8 mouse cellular contexts compared by ENCODE assay signal in genomic region chr14:21989291-21989913, GRCm38 (mm10). TPM values are rescaled to one million over a fixed set of nuclear protein-coding genes. Genes with fewer than 3 reads are reported as not detected.
DNase-seq lines count a peak whose midpoint lies in the region; ATAC-seq and TF ChIP-seq lines count a peak whose summit lies in the region.

Zfp503 (minus strand) TSS chr14:21989601.

- under 1% methylated on average over 37 of the region's 37 CpGs for WGBS in heart, embryonic 10.5 days
- WGBS in kidney, embryonic 14.5 days: under 1% methylated on average over 36 of the region's 37 CpGs
- under 1% methylated on average over 29 of the region's 37 CpGs for WGBS in lung, postnatal 0 days

- peak within 1 kb of the TSS; percentile 88 for H3K27ac ChIP-seq in heart, embryonic 10.5 days
- H3K27ac ChIP-seq in kidney, embryonic 14.5 days (ENCODE audit: low read depth, low read length): peak within 1 kb of the TSS; percentile 98
- peak within 1 kb of the TSS; percentile 98 for H3K27ac ChIP-seq in lung, postnatal 0 days (ENCODE audit: low read length)

- TF ChIP-seq EP300 in lung, postnatal 0 days (IDR thresholded peaks at IDR 0.05): 0 out of 2 replicates have a peak, but pooled peaks have one; percentile 30

- no peaks in the 10 kb centered on the region for H3K9me3 ChIP-seq in heart, embryonic 10.5 days
- H3K9me3 ChIP-seq in kidney, embryonic 14.5 days (ENCODE audit: control insufficient read depth, low read length): no peaks in the 10 kb centered on the region
- H3K9me3 ChIP-seq in lung, postnatal 0 days (ENCODE audit: low read length): no peaks in the 10 kb centered on the region

- TF ChIP-seq CTCF in lung, postnatal 0 days (IDR thresholded peaks at IDR 0.05): peak; percentile 62

- H3K9ac ChIP-seq in kidney, embryonic 14.5 days (ENCODE audit: low read depth, low read length): peak within 1 kb of the TSS; percentile 82
- H3K9ac ChIP-seq in lung, postnatal 0 days (replicated peaks; ENCODE audit: low read depth): peak within 1 kb of the TSS; percentile 46

- peaks cover 62% of the 10 kb centered on the region for H3K27me3 ChIP-seq in heart, embryonic 10.5 days (ENCODE audit: insufficient read depth, poor library complexity, severe bottlenecking)
- no peaks in the 10 kb centered on the region for H3K27me3 ChIP-seq in kidney, embryonic 14.5 days (ENCODE audit: control insufficient read depth, insufficient read depth, low read length)
- H3K27me3 ChIP-seq in lung, postnatal 0 days (replicated peaks; ENCODE audit: insufficient read depth, low read length): no peaks in the 10 kb centered on the region

- H3K36me3 ChIP-seq in heart, embryonic 10.5 days: peaks cover 10% of the 10 kb centered on the region; the same call in 1 of the 2 replicates
- peaks cover 19% of the 10 kb centered on the region for H3K36me3 ChIP-seq in kidney, embryonic 14.5 days (ENCODE audit: control insufficient read depth, insufficient read depth, low read length)
- H3K36me3 ChIP-seq in lung, postnatal 0 days (ENCODE audit: insufficient read depth, low read length): no peaks in the 10 kb centered on the region

- peak; percentile 44 for ATAC-seq in kidney, embryonic 14.5 days (ENCODE audit: low FRiP score, low TSS enrichment)
- ATAC-seq in lung, postnatal 0 days: peak; percentile 7
- no peak for ATAC-seq in frontal cortex, adult (ENCODE audit: low TSS enrichment)

- peak within 1 kb of the TSS; percentile 77 for H3K4me3 ChIP-seq in heart, embryonic 10.5 days
- H3K4me3 ChIP-seq in kidney, embryonic 14.5 days (ENCODE audit: low read length): peak within 1 kb of the TSS; percentile 99
- peak within 1 kb of the TSS; percentile 89 for H3K4me3 ChIP-seq in lung, postnatal 0 days (ENCODE audit: low read depth, low read length)

- peak within 1 kb of the TSS; percentile 75 for H3K4me2 ChIP-seq in kidney, embryonic 14.5 days (replicated peaks; ENCODE audit: low read depth, low read length)
- peak within 1 kb of the TSS; percentile 88 for H3K4me2 ChIP-seq in lung, postnatal 0 days (replicated peaks; ENCODE audit: low read depth, low read length)

- H3K4me1 ChIP-seq in heart, embryonic 10.5 days: peaks cover 53% of the 10 kb centered on the region
- peaks cover 13% of the 10 kb centered on the region for H3K4me1 ChIP-seq in kidney, embryonic 14.5 days (ENCODE audit: control insufficient read depth, insufficient read depth, low read length)
- H3K4me1 ChIP-seq in lung, postnatal 0 days (ENCODE audit: insufficient read depth, low read depth, low read length): peaks cover 14% of the 10 kb centered on the region; the same call in 1 of the 2 replicates

- DNase-seq in layer of hippocampus, adult 11-12 months (ENCODE audit: low spot score): peak; percentile 21
- no peak for DNase-seq in layer of hippocampus, postnatal 14 days (ENCODE audit: low spot score in 2 of 2)
- DNase-seq in embryo, embryonic 9.5 days (ENCODE audit: extremely low spot score): peak; percentile 87
- no peak for DNase-seq in heart, embryonic 10.5 days (ENCODE audit: low spot score)
- peak; percentile 90 for DNase-seq in lung, postnatal 0 days (ENCODE audit: low spot score)
- DNase-seq in retina, postnatal 1 day: peak; percentile 66

RNA-seq across cellular contexts. Expression of gene Zfp503, which starts in this region (rescaled TPM):
- 1 to 10 TPM; 2.9 TPM for total RNA-seq in layer of hippocampus, postnatal 14 days (2021)
- polyA plus RNA-seq in heart, embryonic 10.5 days (2016; fragmentation: Nextera tagmentation; extraction: Ambion mirVana): 3.2 and 13.4 TPM in 2 replicates
- polyA plus RNA-seq in kidney, embryonic 14.5 days (2014; fragmentation: Nextera tagmentation; extraction: Ambion mirVana): 26.7 and 44.3 TPM in 2 replicates
- 16.7 and 18.6 TPM in 2 replicates for polyA plus RNA-seq in lung, postnatal 0 days (2015; fragmentation: Nextera tagmentation; extraction: Ambion mirVana)

Comparison
In these comparisons a context has a peak if more than half of its experiments do, and no peak if none do; other contexts are left out.
1. DNase-seq: peak in layer of hippocampus, adult 11-12 months (single experiment), embryo, embryonic 9.5 days (single experiment), lung, postnatal 0 days (single experiment) and retina, postnatal 1 day (single experiment); none in layer of hippocampus, postnatal 14 days (0 of 2) and heart, embryonic 10.5 days (single experiment).
2. Peak in every context shown above with its lines, with median percentiles within 50 percentile points of each other: H3K27ac ChIP-seq and H3K4me3 ChIP-seq.